Mouse (Mus musculus) thymus, postnatal 0 days (tissue): Measurements from ENCODE around the gene Timm10b. TPM values are rescaled to one million over a fixed set of nuclear protein-coding genes. Genes with fewer than 3 reads are reported as not detected.

Experiments
- DNase-seq: peaks from one replicate; pipeline ENCODE4 v3.0.0-alpha.2; 2015; ENCODE audit warnings: low spot score
- polyA plus RNA-seq: library from polyadenylated mRNA; unstranded; fragments of >200 nt; fragmentation: Nextera tagmentation; extraction: Ambion mirVana; gene quantifications from 2 replicates; pipeline ENCODE4 v1.2.1, GENCODE M21; 2015

Gene Timm10b
- polyA plus RNA-seq, 1 experiment from 2014 or later = 277 TPM

DNA sequence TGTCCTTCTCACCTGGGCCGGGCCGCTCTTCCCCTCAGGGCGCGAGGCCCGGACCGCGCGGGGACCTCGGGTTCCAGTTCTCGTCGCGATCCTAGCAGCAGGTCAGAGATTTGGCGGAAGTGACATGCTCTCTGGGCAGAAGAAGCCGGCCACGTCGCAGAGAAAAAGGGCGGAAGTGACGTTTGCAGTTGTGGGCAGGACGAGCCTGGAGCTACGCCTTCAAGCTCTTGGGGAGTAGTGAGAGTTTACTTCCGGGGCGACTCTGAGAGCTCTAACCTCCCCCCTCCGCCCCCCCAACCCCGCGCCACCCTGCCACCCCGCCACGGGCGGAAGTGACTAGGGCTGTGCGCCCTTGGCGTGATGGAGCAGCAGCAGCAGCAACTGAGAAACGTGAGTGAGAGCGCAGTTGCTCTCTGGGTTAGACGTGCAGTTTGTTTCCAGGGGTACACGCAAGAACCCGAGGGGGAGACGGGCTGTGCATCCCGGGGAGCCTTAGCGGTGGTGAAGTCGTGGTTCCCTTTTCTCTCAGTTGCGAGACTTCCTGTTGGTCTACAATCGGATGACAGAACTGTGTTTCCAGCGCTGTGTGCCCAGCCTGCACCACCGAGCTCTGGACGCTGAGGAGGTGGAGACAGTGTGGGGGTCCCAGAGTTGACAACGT lies 507 bp downstream of the Timm10b start, which contains the start of the genes Arfip2 and Gm45799:
Gene Arfip2 (minus strand): TSS at position 184 of the 661 bp plus-strand sequence.
Gene Gm45799 (plus strand): TSS at position 320 of the 661 bp plus-strand sequence.
- peak; percentile 98 for DNase-seq

DNA sequence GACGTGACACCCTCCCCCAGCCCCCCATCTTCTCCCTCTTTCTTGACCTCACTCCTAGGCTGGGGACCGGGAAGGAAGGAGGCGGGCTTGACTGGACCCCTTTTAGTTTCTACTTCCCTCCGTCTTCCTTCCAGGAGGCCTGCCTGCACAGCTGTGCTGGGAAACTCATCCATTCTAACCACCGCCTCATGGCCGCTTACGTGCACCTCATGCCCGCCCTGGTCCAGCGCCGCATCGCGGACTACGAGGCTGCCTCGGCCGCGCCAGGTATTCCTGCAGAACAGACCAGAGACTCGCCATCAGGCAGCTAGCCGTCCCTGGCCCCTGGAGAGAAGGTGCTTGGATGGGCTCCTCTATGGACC lies 1.0 kb downstream of the Timm10b start:
- DNase-seq = no peak

GRCm38 (mm10) chr7:105641936-105642335 lies 2.1 kb downstream of the Timm10b start:
- no peak for DNase-seq

DNA sequence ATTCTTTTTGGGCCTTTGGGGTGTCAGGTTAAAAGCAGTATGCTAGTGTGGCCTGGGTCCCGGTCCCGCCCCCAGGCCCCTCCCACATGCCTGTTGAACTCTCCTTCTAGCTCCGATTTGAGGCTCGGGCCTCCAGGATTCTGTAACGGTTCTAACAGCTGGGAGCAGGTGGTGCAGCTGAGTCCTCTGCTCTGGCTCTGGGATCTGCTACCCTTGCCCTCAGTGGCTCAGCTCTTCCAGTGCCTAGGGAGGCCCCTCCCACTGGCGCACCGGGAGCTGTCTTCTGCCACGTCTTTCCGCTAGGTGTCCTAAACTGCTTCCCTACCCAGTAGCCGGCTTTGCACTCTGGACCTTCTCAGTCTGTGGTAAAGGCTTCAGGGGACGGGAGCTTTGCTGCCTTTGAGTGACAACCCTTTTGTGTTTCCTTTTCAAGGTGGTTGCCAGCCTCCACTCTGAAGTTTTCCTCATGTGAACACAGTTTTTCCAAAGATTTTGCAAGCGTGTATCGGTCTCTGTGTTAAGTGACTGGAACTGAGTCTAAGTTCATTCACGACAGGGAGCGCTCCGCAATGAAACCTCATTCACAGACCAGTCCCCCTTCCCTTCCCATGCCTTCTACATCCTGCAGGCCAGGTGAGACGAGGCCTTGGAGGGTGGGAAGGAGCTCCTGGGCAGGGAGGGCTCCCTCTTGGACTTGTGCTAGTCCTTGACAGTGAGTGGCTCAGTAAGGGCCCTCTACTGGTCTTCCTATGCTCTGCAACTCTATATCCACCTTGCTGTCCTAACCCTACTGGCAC lies 11.0 kb downstream of the Timm10b start, which contains the start of gene Dnhd1:
Gene Dnhd1 (plus strand): TSS at position 189 of the 797 bp plus-strand sequence.
- peak; percentile 69 for DNase-seq

- no peak for DNase-seq
Observed at GRCm38 (mm10) chr7:105685541-105686197, 45.8 kb downstream of the Timm10b start.

GRCm38 (mm10) chr7:105690875-105691274 lies 51.0 kb downstream of the Timm10b start:
- no peak for DNase-seq

Other genes with a start within 250 kb of the Timm10b start
- 13.7 and 16.0 TPM in 2 replicates for gene Fam160a2, start 240.0 kb upstream of the Timm10b start, polyA plus RNA-seq
- 0.05 TPM in 1 of 2 replicates, not detected in the other for gene Cnga4, start 235.5 kb upstream of the Timm10b start, polyA plus RNA-seq
- gene Cckbr, start 214.3 kb upstream of the Timm10b start, polyA plus RNA-seq = 0.06 and 0.20 TPM in 2 replicates
- gene Cavin3, start 157.8 kb upstream of the Timm10b start, polyA plus RNA-seq = 14.0 and 15.1 TPM in 2 replicates
- 24.3 and 25.6 TPM in 2 replicates for gene Smpd1, start 85.7 kb upstream of the Timm10b start, polyA plus RNA-seq
- gene Apbb1, start 58.4 kb upstream of the Timm10b start, polyA plus RNA-seq = 6.5 and 7.7 TPM in 2 replicates
- gene Hpx, start 39.9 kb upstream of the Timm10b start, polyA plus RNA-seq = 0.35 and 0.74 TPM in 2 replicates
- gene Trim3, start 6.5 kb upstream of the Timm10b start, polyA plus RNA-seq = 4.2 TPM in 2 replicates
- 43.3 and 46.4 TPM in 2 replicates for gene Arfip2, start 360 bp downstream of the Timm10b start, polyA plus RNA-seq
- 65.0 and 66.0 TPM in 2 replicates for gene Gm45799, start 496 bp downstream of the Timm10b start, polyA plus RNA-seq
- gene Dnhd1, start 10.8 kb downstream of the Timm10b start, polyA plus RNA-seq = 0.37 and 0.61 TPM in 2 replicates
- 206 and 210 TPM in 2 replicates for gene Ilk, start 96.5 kb downstream of the Timm10b start, polyA plus RNA-seq
- gene Rrp8, start 97.3 kb downstream of the Timm10b start, polyA plus RNA-seq = 38.6 and 45.8 TPM in 2 replicates
- gene Taf10, start 104.3 kb downstream of the Timm10b start, polyA plus RNA-seq = 206 and 214 TPM in 2 replicates
- 51.8 and 57.2 TPM in 2 replicates for gene Tpp1, start 112.2 kb downstream of the Timm10b start, polyA plus RNA-seq
- gene Dchs1, start 147.6 kb downstream of the Timm10b start, polyA plus RNA-seq = 0.32 and 0.36 TPM in 2 replicates
- 352 and 373 TPM in 2 replicates for gene Mrpl17, start 171.0 kb downstream of the Timm10b start, polyA plus RNA-seq